8 mouse cellular contexts compared by ENCODE assay signal in the genomic region with DNA sequence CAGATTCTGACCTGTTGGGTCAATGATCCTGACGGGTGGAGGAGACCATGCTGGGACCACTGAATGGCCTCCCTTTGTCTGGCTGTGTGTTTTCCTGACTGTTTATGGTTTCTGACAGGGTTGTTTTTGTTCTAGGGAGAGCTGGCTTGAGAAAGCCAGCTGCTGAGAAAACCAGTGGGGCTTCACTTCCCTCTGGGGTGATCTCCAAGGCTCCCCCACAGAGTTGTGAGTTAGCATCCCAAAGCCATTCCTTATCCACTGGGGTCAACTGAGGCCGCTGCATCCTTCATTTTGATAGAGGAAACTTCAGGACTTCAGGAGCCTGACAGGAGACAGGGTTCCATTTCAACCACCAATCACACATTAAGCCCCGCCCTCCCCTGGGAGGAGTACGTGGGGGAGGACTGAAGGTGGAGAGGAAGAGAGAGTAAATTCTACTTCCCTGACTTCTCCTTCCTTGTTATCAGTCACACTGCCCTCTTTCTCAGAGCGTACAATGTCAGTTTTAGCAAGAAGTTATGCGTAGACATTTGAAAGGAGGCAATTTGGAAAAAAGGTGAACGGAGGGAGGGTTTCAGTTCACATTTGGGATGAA. TPM values are rescaled to one million over a fixed set of nuclear protein-coding genes. Genes with fewer than 3 reads are reported as not detected.
A peak's percentile ranks its signal among the peaks of the same experiment; 100 is the strongest.
DNase-seq lines count a peak whose midpoint lies in the region; ATAC-seq and TF ChIP-seq lines count a peak whose summit lies in the region.

No protein-coding gene starts in this region.

- peaks cover 28% of the 10 kb centered on the region for H3K27me3 ChIP-seq in forebrain, embryonic 10.5 days (ENCODE audit: poor library complexity, severe bottlenecking)
- 0 out of 2 replicates have a peak, but pooled peaks cover 9% of the 10 kb centered on the region for H3K27me3 ChIP-seq in hindbrain, embryonic 15.5 days
- H3K27me3 ChIP-seq in liver, adult 2 months (ENCODE audit: control insufficient read depth, insufficient read depth, low read length): no peaks in the 10 kb centered on the region
- H3K27me3 ChIP-seq in midbrain, embryonic 16.5 days (ENCODE audit: control insufficient read depth, insufficient read depth, low read depth, low read length): no peaks in the 10 kb centered on the region

- DNase-seq in ES-E14 (ENCODE audit: low read depth, low spot score): peak; percentile 62
- peak; percentile 29 for DNase-seq in forebrain, embryonic 10.5 days (ENCODE audit: extremely low spot score, low spot score)
- DNase-seq in liver, adult 2 months (ENCODE audit: extremely low read depth, low read depth, low spot score): peak; percentile 67
- DNase-seq in thymus, postnatal 36 days: peak; percentile 11 to 23
- no peak for DNase-seq in urinary bladder, adult 18-20 months (ENCODE audit: low spot score in 2 of 2)

- peak overlapping the region; percentile 40 for H3K4me2 ChIP-seq in hindbrain, embryonic 15.5 days
- H3K4me2 ChIP-seq in midbrain, embryonic 16.5 days (ENCODE audit: low read length): peak overlapping the region; percentile 52

- no peak for TF ChIP-seq POLR2A in bone marrow macrophage, adult 2 months (IDR thresholded peaks at IDR 0.05; ENCODE audit: borderline replicate concordance, low read depth, low read length)
- TF ChIP-seq POLR2A in liver, adult 2 months (IDR thresholded peaks at IDR 0.05; ENCODE audit: extremely low read depth, insufficient read depth, low read length): no peak

- H3K4me3 ChIP-seq in ES-E14 (ENCODE audit: insufficient read depth in 1 of 2, low read depth in 1 of 2, low read length in 2 of 2, poor library complexity in 1 of 2, severe bottlenecking in 1 of 2): peak overlapping the region in 1 of 2 experiments; percentile 3; a peak in 1 of 4 replicates
- H3K4me3 ChIP-seq in bone marrow macrophage, adult 2 months (ENCODE audit: insufficient read depth, low read length): peak overlapping the region; percentile 34; the same call in 1 of the 2 replicates
- peak overlapping the region; percentile 44 for H3K4me3 ChIP-seq in forebrain, embryonic 10.5 days
- peak overlapping the region; percentile 17; the same call in 1 of the 2 replicates for H3K4me3 ChIP-seq in hindbrain, embryonic 15.5 days
- peak overlapping the region; percentile 50 for H3K4me3 ChIP-seq in liver, adult 2 months (ENCODE audit: insufficient read depth, low read depth, low read length)
- peak overlapping the region; percentile 21 for H3K4me3 ChIP-seq in midbrain, embryonic 16.5 days (ENCODE audit: low read depth, low read length)

- in situ Hi-C loops in ES-E14 (cut with MboI; ENCODE audit: low sequenced_read_pairs in 2 of 2, unreplicated experiment in 2 of 2): no loop called here

- H3K4me1 ChIP-seq in ES-E14 (ENCODE audit: control insufficient read depth in 2 of 2, insufficient read depth in 2 of 2, low read length in 2 of 2, poor library complexity in 1 of 2): peaks cover 5 to 8% of the 10 kb centered on the region in 2 experiments; a peak in 3 of 4 replicates
- H3K4me1 ChIP-seq in bone marrow macrophage, adult 2 months (ENCODE audit: control insufficient read depth, insufficient read depth, low read length): peaks cover 7% of the 10 kb centered on the region
- H3K4me1 ChIP-seq in forebrain, embryonic 10.5 days: peaks cover 35% of the 10 kb centered on the region
- H3K4me1 ChIP-seq in hindbrain, embryonic 15.5 days (replicated peaks): peaks cover 35% of the 10 kb centered on the region
- peaks cover 11% of the 10 kb centered on the region for H3K4me1 ChIP-seq in liver, adult 2 months (ENCODE audit: control insufficient read depth, insufficient read depth, low read length)
- H3K4me1 ChIP-seq in midbrain, embryonic 16.5 days (ENCODE audit: control insufficient read depth, insufficient read depth, low read length): peaks cover 26% of the 10 kb centered on the region

- H3K36me3 ChIP-seq in ES-E14 (ENCODE audit: control insufficient read depth, insufficient read depth, low read length, poor library complexity, severe bottlenecking): no peaks in the 10 kb centered on the region
- peaks cover under 1% of the 10 kb centered on the region; the same call in 1 of the 2 replicates for H3K36me3 ChIP-seq in forebrain, embryonic 10.5 days (replicated peaks)
- no peaks in the 10 kb centered on the region for H3K36me3 ChIP-seq in hindbrain, embryonic 15.5 days
- no peaks in the 10 kb centered on the region for H3K36me3 ChIP-seq in liver, adult 2 months (ENCODE audit: control insufficient read depth, insufficient read depth, low read length)
- H3K36me3 ChIP-seq in midbrain, embryonic 16.5 days (ENCODE audit: control insufficient read depth, insufficient read depth, low read length): no peaks in the 10 kb centered on the region

- ATAC-seq in hindbrain, embryonic 15.5 days (ENCODE audit: low FRiP score, low read depth): no peak
- ATAC-seq in midbrain, embryonic 16.5 days: 0 out of 2 replicates have a peak, but pooled peaks have one; percentile 14

- no peaks in the 10 kb centered on the region for H3K79me2 ChIP-seq in liver, adult 2 months (ENCODE audit: control insufficient read depth, insufficient read depth, low read length)

- WGBS in forebrain, embryonic 10.5 days: 3% methylated on average over 7 of the region's 7 CpGs
- WGBS in hindbrain, embryonic 15.5 days: 6% methylated on average over 7 of the region's 7 CpGs
- WGBS in liver, adult 2 months: 33% methylated on average over 7 of the region's 7 CpGs
- 7% methylated on average over 7 of the region's 7 CpGs for WGBS in midbrain, embryonic 16.5 days

- TF ChIP-seq CTCF in bone marrow macrophage, adult 2 months (IDR thresholded peaks at IDR 0.05; ENCODE audit: low read depth, low read length): no peak
- TF ChIP-seq CTCF in liver, adult 2 months (IDR thresholded peaks at IDR 0.05; ENCODE audit: low read depth, low read length): no peak

- no peak overlapping the region for H3K9ac ChIP-seq in ES-E14 (ENCODE audit: insufficient read depth, low read depth, low read length, poor library complexity, severe bottlenecking)
- no peak overlapping the region for H3K9ac ChIP-seq in hindbrain, embryonic 15.5 days
- peak overlapping the region; percentile 65 for H3K9ac ChIP-seq in liver, adult 2 months (ENCODE audit: low read depth, low read length)
- no peak overlapping the region for H3K9ac ChIP-seq in midbrain, embryonic 16.5 days (ENCODE audit: low read depth, low read length)

- H3K9me3 ChIP-seq in ES-E14 (ENCODE audit: control insufficient read depth, insufficient read depth, low read depth, low read length): no peaks in the 10 kb centered on the region
- no peaks in the 10 kb centered on the region for H3K9me3 ChIP-seq in forebrain, embryonic 10.5 days
- no peaks in the 10 kb centered on the region for H3K9me3 ChIP-seq in hindbrain, embryonic 15.5 days
- H3K9me3 ChIP-seq in midbrain, embryonic 16.5 days (replicated peaks; ENCODE audit: control insufficient read depth, low read length, poor library complexity, severe bottlenecking): no peaks in the 10 kb centered on the region

- H3K27ac ChIP-seq in ES-E14 (ENCODE audit: insufficient read depth, low read depth, low read length, poor library complexity, severe bottlenecking): no peak overlapping the region
- no peak overlapping the region for H3K27ac ChIP-seq in bone marrow macrophage, adult 2 months (ENCODE audit: insufficient read depth, low read depth, low read length)
- H3K27ac ChIP-seq in forebrain, embryonic 10.5 days: peak overlapping the region; percentile 22
- H3K27ac ChIP-seq in hindbrain, embryonic 15.5 days (replicated peaks): no peak overlapping the region
- peak overlapping the region; percentile 86 for H3K27ac ChIP-seq in liver, adult 2 months (replicated peaks; ENCODE audit: insufficient read depth, low read depth, low read length)
- no peak overlapping the region for H3K27ac ChIP-seq in midbrain, embryonic 16.5 days (ENCODE audit: low read length)

TF ChIP-seq in ES-E14, 5 proteins besides CTCF, POLR2A, EP300 and RAD21:
- no peak for TF ChIP-seq CHD2 (IDR thresholded peaks at IDR 0.05; ENCODE audit: low read depth, low read length)
- no peak for TF ChIP-seq ZC3H11A (IDR thresholded peaks at IDR 0.05; ENCODE audit: borderline replicate concordance, low read depth, low read length)
- TF ChIP-seq MAFK (IDR thresholded peaks at IDR 0.05; ENCODE audit: insufficient read depth, low read depth, low read length): no peak
- TF ChIP-seq ZNF384 (IDR thresholded peaks at IDR 0.05; ENCODE audit: low read depth, low read length): no peak

RNA-seq across cellular contexts. Expression of gene Map2k6, which starts 49.3 kb away (rescaled TPM):
- total RNA-seq in ES-E14 (2012; rRNA removed): 6.4 and 9.8 TPM in 2 replicates
- 1.6 and 3.6 TPM in 2 replicates for polyA plus RNA-seq in bone marrow macrophage, adult 2 months (2012; ENCODE audit: insufficient read depth, insufficient read length, missing spikeins)
- polyA plus RNA-seq in forebrain, embryonic 10.5 days (2016; fragmentation: Nextera tagmentation; extraction: Ambion mirVana): 36.0 and 42.6 TPM in 2 replicates
- 25.4 and 26.2 TPM in 2 replicates for polyA plus RNA-seq in hindbrain, embryonic 15.5 days (2015; fragmentation: Nextera tagmentation; extraction: Ambion mirVana)
- 13.0 and 22.5 TPM in 2 replicates for total RNA-seq in liver, adult 2 months (2014; rRNA removed)
- 2.0 and 2.8 TPM in 2 replicates for polyA plus RNA-seq in liver, adult 2 months (2012; rRNA removed)
- polyA plus RNA-seq in midbrain, embryonic 16.5 days (2015; fragmentation: Nextera tagmentation; extraction: Ambion mirVana): 22.1 and 23.4 TPM in 2 replicates

Comparison
In these comparisons a context has a peak if more than half of its experiments do, and no peak if none do; other contexts are left out.
1. DNase-seq: peak in ES-E14 (single experiment), forebrain, embryonic 10.5 days (single experiment), liver, adult 2 months (single experiment) and thymus, postnatal 36 days (2 of 2); none in urinary bladder, adult 18-20 months (0 of 2).
2. H3K27ac ChIP-seq: peak in forebrain, embryonic 10.5 days (single experiment) and liver, adult 2 months (single experiment); none in ES-E14 (single experiment), bone marrow macrophage, adult 2 months (single experiment), hindbrain, embryonic 15.5 days (single experiment) and midbrain, embryonic 16.5 days (single experiment).